Mouse (Mus musculus): ENCODE measurements around the gene Six3.
A peak's percentile ranks its signal among the peaks of the same experiment; 100 is the strongest.

The Six3 gene

DNA sequence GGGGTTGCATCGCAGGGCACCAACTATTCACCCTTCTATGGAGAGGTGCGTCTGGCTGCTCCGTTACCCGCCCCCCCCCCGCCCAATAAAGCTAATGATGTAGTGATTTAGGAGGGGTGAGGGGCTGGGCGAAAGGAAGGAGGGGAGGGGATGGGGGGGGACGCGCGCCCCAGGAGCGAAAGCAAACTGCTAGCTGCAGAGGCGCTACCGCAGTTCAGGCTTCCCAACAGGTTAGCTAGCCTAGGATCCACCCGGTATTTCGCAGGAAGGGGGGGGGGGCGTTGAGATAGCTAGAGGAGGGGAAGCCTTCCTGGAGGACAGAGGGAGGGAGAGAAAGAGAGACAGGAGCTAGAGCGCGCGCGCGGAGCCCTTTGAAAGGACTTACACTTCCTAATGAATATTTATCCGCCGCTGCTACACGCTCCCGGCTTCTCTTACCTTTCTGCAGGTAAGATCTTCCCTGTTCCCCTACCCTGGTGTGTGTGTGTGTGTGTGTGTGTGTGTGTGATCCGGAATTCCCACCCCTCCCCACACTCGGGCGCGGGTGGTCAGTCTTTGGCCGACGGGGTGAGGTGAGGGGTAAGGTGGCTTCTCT is at the start of gene Six3:
Gene Six3, plus strand, starts transcription at position 343 of the 595 bp plus-strand sequence.
- DNase-seq = peak; percentile 77

DNA sequence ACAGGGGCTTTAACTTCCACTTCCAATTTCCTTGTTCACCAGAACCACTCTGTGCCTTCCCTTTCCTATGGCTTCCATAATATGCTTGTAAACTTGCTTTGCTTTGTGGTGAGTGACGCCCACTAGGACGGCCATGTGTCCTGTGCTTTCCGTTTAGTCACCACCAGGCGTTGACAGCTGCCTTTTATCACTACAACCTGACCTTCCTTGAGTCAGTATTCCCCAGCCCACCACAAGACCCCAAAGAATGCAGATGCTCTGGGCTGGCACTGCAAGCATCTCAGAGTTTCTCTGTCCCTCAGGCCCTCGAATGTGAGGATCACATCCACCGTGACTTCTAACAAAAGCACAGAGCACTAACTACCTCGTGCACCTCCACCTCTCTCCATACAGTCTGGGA is 49.3 kb upstream of the Six3 start:
- no peak for DNase-seq

DNA sequence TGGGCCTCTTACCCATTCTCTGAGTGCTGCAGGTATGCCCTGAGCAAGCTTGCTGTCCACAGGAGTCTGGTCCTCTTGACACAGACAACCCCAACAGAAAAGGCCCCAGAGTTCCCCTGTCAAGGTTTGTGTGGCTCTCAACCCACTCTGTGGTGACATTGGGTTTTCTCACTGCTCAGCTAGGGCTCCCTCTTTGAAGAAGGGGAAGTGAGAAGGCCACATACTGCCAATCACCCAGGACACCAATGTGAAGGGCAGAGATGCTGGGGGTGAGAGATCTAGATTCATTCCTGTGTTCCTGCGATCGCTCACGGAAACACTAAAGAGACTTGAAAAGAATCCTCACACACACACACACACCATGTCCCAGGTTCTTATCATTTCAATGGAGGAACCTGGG is 39.4 kb upstream of the Six3 start:
- no peak for DNase-seq

DNA sequence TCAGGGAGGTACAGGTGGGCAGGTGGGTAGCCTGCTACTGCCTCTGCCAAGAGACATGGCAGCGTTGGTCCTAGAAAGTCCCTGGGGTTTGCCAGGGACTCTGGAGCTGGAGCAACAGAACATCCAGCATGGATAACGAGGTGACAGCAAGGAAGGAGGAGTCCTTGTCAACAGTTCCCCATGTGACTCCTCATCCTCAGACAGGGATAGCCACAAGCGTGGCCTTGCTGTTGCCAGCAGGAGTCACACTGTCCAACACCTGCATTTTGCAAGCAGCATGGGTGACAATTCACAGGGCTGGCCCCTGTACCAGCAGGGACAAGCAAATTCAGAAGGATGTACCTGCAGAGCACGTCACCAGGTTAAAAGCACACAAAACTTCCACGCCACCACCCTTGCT is 35.1 kb upstream of the Six3 start:
- no peak for DNase-seq

DNA sequence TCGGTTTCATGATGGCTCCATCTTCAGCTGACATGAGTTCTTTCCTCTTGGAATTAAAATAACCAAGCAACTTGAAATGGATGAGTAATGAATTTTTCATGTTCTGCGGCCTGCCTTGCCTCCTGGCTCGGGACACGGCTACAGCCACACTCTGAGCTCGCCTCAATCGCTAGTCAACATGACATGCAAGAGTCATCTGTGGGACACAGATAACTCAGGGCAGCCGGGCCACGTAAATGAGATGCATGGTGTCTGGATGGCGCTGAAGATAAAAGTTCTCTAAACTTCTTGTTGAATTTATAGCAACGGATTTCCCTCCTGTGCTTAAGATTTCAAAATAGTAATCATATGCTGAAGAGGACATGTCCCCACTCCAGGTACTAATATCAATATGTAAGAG is 34.1 kb upstream of the Six3 start:
- DNase-seq = no peak

DNA sequence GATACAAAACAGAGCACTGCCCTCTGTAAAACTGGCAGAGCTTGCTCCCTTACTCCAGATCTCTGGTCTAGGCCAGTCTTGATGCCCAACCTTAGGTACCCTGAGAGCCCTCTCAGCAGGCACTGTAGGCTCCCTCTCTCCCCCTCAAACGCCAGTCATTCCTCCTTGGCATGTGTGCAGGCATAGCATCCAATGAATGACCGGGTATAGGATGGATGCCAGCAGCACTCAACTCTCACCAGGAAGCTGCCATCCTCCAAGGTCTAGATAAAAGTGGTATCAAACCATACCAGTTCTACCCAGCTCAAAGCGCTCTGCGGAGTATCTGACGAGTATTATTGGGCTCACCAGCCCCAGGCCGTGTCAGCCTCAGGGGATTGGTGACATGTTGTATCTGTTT is 33.2 kb upstream of the Six3 start:
- DNase-seq = no peak

DNA sequence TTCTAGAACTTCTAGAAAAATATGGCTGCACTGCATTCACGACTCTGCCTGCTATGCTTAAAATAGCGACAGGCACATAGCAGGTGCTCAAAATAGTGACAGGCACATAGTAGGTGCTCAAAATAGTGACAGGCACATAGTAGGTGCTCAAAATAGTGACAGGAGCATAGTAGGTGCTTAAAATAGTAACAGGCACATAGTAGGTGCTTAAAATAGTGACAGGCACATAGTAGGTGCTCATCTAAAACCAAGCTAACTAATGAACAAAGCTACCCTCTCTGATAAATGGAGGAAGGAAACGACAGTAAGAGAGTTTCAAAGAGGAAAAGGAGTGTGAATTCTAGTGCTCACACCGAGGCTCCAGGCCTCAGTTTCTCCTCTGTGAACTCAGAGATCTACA is 29.2 kb upstream of the Six3 start:
- no peak for DNase-seq

DNA sequence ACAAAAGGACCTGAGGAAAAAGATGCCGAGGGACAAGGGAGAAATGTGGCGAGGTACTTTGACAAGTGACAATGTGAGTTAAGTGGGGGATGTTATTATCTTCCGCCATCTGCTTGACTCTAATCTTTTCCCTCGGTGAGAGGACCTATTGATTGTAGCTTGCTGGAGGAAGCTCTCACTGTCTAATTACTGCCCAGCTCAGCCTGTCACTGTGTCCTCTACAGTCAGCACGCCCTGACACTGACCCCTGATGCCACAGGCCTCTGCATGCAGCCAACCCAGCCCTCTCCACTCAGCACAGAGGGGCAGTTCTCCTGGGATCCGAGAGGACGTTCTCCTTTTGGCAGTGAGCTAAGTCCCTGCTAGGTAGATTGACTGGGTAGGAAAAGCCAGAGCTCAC is 28.8 kb upstream of the Six3 start:
- peak; percentile 85 for DNase-seq

DNA sequence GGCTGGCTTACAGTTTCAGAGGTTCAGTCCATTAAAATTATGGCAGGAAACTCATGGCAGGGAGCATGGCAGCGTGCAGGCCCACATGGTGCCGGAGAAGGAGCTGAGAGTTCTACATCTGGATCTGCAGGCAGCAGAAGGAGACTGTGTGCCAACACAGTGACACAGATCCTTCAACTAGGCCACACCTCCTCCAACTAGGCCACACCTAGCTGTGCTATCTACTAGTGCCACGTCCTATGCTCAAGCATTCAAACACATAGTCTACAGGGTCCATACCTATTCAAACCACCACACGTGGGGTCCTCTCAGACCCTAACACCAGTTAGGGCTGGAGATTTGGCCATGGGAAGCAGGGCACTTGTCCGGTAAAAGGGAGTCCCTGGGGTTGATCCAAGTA is 27.6 kb upstream of the Six3 start:
- no peak for DNase-seq

DNA sequence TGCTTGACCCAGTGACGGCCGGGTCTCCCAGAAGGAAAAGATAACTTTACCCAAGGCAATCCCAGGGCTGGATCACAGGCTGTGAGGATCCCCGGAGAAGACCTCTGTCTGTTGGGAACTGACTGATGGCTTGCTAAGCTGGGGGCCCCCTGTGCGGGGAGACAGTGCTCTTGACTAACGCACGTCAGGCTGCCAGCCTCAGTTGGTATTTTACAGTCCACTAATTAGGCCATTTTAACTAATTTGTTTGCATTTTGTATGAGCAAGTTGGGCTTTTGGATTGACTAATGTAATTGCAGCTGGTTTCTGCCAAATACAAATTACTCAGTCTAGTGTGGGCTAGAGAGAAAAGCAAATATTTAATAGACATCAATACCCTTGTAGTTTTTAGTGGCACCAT is 21.4 kb upstream of the Six3 start:
- DNase-seq = no peak

DNA sequence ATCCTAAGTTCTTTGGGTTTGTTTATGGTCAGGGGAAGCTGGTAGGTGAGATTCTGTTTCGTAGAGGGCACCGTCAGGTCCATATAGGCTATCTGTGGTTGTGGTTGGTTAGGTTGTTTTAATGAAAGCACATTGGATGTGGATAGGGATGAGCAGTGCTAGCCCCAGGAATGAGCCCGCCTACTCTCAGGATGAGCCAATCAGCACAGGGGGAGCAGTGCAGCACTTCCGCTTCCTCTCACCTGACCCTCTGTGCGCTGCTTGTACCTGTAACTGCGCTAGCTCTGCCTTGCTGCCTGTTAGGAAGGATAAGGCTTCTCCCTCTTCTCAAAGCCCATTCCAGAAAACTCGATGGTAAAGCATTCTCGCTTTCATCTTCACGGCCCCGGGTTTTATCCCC is 17.6 kb upstream of the Six3 start:
- no peak for DNase-seq

DNA sequence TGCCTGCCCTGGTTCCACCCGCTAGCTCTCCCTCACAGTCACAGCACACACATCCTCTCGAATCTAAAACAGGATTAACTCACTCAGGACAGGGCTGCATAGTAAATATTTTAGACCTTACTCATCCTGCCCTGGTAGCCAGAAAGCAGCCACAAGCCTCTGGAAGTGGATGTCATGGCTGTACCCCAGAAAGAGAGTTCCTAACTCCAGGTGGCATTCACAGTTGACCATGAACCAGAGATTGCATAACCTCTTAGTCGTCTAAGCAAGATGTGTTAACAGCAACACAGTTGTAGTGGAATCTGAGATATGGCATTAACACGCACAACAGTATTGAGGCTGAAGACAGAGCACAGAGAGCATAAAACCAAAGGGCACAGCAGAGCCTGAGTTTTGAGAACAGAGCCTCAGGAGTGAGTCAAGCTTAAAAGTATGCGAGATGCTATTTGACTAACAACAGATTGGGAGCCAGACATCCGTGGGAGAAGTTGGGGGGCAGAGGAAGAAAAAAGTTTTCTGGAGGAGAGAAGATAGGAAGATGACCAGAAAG is 17.0 kb upstream of the Six3 start:
- DNase-seq = no peak

DNA sequence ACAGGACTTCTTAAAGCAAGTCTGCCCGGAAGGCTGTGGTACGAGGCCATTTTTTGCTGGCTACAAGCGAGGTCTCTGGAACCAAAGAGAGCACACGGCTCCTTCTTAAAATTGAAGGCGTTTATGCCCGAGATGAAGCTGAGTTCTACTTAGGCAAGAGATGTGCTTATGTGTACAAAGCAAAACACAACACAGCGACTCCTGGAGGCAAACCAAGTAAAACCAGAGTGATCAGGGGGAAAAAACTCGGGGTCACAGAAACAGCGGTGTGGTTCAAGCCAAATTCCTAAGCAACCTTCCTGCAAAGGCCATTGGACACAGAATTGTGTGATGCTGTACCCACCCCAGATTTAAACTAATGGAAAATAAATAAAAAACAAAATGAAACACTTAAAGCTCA is 13.9 kb upstream of the Six3 start:
- peak; percentile 66 for DNase-seq

DNA sequence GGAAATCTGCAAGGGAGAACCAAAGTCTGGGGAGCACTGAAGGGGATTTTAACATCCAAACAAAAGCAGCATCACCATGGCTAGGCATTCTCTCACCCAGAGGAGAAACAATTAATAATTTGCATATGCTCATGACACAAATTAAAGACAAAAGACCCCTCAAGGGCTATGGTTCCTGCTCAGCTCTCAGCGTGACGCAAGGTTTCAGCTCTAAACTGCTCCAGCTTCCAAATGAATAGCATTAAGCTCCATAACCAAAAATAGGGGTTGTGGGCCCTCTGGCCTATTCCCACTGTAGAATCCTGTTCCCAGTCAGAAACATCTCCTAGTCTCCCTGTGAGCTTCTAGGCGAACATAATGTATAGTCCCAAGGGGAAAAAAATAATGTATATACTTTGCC is 6.9 kb upstream of the Six3 start:
- DNase-seq = peak; percentile 92

DNA sequence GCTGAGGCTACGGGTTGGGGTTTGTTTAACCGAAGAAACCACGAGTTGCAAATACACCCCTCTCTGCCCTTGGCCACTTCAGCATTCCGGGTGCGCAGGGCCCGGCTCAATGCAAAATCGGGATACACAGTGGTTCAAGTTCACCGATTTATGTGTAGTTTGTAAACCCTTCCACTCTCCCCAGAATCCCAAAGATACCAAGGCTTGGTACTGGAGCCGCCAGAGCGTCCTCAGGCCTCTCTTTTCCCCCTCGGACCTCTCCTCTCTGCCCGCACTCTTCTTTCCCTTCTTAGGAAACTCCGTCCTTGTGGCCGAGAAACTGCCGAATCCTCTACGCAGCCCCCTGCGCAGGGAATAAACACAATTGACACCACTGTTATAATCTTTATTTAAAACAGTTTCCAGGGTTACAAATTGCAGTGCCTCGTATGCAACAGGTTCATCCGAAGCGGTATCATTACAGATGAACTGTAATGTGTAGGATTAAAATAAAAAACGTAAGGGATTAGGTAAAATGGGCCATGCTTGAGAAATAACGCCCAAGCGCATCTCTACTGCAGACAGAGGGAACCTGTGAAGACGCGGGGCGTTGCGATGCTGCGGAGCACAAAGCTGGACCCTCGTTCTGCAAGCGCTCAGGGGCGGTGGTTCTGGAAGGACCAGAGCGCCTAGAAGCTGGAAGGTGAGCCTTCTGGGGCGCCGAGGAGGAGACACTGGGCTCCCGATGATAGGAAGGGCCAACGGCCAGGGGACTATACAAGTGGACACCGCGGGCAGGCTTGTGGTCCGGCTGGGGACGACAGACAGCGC is 5.6 kb upstream of the Six3 start:
- DNase-seq = peak; percentile 72

DNA sequence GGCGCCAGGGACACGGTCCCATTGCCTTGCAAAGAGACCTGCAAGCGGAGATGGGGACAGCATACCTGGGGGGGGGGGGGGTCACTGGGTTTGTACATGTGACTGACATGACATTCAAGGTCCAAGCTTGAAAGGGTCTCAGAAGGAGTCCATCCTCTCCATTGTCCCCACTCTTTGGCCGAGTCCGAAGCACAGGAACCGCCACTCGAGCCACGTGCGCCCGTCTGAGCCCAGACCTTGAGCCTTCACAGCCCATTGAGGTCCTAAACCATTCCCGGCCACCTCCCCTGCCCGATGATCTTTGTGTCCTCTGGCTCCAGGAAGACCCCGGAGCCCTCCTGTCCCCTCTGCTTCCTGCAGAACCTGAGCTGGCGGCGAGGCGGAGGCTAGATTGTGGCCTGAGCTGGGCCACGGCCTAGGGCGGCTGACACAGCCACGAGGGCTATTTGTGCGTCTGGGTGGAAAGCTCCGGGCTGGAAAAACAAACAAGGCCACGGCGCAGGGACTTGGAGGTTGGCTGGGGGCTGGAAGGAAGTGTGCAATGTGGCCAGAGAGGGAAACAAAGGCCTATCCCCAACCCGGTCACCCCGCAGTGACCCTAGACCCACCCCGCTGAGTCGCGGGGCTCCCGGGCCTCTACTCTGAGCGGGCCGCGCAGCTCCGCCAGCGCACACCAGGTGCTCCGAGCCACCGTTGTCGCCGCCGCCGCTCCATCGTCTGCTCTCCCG is 4.9 kb upstream of the Six3 start:
- DNase-seq = peak; percentile 85

DNA sequence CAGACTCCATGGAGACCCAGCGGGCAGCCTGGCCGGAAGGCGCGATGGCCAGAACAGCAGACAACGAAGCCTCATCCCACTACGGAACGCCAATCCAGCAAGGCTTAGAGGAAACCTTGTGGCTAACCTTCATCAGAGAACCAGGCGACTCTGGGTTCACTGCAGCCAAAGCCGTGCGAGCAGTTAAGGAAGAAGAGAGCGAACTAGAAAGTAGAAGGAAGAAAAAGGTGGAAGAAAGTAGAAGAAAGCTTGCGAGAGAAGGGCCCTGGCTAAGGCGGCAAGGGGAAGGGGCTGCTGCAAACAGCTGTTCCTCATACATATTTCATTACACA is 4.3 kb upstream of the Six3 start:
- no peak for DNase-seq

DNA sequence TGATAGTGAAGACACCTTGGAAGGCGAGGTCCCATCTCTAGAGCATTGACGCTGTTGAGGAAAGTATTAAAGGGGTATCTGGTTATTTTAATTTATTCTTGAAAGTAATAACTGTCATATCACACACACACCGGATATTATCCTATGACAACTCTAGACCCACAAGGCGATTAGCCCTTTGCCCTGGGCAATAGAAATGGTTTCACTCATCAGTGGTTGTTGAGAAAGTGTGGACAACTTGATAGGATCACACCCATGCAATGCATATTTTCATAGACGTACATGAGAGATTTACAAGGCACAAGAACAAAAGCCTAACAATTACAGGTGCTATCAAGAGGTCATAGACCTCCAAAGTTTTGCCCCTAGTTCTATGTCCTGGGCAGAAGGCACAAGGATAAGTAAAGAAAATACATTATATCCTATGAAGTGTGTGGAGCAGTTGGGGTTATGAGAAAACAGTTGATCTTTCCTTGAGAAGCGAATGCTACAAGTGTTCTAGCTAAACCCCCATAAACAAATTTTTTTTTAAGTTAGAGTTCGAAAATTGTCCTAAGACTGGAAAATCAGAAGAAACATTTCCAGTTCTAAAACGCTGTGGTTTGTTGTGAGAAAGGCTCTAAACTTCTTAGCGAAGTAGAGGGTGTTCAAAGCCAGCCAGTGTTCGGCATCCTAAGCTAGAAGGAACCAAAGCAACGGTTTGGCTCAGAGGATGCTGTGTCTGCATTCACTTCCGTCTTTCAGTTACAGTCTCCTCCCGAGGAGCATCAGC is 3.6 kb upstream of the Six3 start:
- peak; percentile 39 for DNase-seq

DNA sequence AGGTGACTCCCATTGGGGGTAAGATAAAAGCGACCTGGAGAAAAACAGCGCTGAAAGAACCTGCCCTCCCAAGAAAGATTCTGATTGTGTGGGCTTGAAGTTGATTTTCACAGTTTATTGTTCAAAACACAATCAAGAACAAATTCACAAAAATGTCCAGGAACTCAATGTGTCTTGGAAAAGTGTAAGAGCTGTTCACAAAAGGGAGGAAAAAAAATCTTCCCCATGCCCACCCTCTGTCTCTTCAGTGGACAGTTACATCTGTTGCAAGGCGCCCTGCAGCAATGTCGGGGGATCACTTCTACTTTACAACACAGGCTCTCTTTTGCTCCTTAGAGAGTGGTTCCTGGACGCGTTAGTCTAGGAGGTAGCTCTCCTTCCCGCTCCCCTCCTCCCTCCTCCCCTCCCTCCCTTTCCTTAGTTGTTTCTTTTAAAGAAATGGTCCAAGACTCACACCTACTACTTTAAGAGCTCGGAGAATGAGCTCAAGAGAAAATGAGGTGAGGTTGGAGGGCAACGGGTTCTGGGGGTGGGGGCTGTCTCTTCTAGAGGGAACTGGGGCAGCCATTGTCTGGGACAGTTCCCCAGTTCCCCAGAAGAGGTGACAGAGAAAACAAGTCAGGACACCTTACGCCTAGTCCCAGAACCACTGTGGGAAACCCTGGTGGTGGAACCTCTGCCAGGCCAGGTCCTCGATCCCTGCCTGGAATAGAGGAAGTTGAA is 2.9 kb upstream of the Six3 start:
- peak; percentile 78 for DNase-seq

DNA sequence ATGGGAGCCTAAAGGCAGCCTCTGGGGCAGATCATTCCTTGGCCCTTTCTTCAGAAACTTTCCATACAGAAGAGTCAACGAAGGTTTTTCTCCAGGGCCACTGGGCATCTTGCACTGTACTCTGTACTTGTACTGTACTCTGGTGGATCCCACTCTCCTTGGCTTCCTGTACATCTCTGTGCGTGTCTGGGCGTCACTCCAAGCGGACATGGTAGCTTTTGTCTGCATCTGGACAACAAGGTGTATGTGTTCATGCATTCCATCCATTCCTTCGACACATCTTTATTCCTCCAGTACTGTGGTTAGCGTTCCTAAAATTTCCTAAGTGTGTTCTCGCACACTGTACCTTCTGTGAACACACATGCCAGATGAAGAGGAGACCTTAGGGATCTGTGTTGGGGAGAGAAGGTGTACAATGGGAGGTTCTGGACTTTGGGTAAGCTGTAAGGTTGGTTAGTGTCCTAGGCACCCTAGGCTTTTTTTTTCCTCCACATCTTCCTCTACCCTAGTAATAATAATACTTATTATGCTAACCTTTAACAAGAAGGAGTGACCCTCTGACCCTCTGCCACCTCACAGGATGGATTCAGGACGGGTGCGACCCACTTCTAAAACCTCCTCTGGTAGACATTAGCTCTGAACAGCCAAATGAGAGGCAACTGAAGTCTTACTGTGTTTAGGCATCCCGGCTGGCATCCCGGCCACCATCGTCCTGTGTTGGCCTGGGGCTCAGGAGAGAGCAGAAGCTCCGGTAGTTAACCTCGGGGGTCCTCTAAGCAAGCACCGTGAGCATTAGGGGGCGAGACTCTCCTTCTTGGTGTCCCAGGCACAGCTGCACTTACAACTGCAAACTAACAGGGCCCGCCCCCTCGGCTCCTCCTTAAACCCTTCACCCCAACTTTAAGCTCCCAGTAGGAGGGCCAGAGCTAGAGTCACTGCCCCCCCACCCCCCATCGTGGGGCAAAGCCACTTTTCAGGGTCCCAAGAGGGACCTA is 1.6 kb upstream of the Six3 start:
- DNase-seq = peak; percentile 66
